ENCODE assay signal across 11 mouse cellular contexts in the genomic region with DNA sequence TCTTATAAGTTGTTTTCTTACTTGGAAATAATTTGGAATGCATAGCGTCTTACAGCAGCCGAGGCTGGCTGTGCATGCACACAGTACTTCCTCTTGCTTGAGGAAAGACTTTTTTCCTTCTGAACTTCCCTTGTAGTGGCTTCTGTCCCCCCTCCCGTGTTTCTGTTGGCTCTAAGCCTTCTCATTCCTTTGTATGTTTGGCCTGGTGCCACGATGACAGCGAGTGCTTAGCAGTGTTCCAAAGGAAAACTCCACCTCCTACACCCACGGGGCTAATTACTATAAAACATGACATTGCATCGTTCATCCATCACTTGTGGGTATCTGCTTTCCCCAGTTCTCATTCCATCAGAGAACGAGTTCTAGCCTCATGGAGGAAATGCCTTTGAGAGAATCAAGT. TPM values are rescaled to one million over a fixed set of nuclear protein-coding genes. Genes with fewer than 3 reads are reported as not detected.
DNase-seq lines count a peak whose midpoint lies in the region; ATAC-seq lines count a peak whose summit lies in the region.
"Had no signal": no experiment of that assay in that cellular context is flagged by ENCODE, and none has a peak within 500 bp of the region (broad histone marks: within the 10 kb centered on the region; RNA-seq: fewer than 3 reads in every experiment).

A gene (plus strand): TSS at position 313 of the 400 bp plus-strand sequence.

- no peak within 1 kb of the TSS for H3K9ac ChIP-seq in embryonic facial prominence, embryonic 14.5 days (ENCODE audit: low read depth, low read length)
- H3K9ac ChIP-seq: liver, embryonic 13.5 days had no signal

- ATAC-seq in embryonic facial prominence, embryonic 14.5 days (ENCODE audit: low read depth): peak; percentile 72; the same call in 1 of the 2 replicates

- no peaks in the 10 kb centered on the region for H3K27me3 ChIP-seq in embryonic facial prominence, embryonic 14.5 days (replicated peaks; ENCODE audit: control insufficient read depth, insufficient read depth, low read length)
- H3K27me3 ChIP-seq in embryonic facial prominence, embryonic 10.5 days (replicated peaks; ENCODE audit: low read depth, poor library complexity, severe bottlenecking): no peaks in the 10 kb centered on the region
- H3K27me3 ChIP-seq: CH12.LX; liver, embryonic 13.5 days had no signal

- 16% methylated on average over 8 of the region's 8 CpGs for WGBS in embryonic facial prominence, embryonic 14.5 days
- WGBS in embryonic facial prominence, embryonic 10.5 days: 71% methylated on average over 8 of the region's 8 CpGs

- no peak within 1 kb of the TSS for H3K27ac ChIP-seq in embryonic facial prominence, embryonic 14.5 days (replicated peaks; ENCODE audit: low read depth, low read length)
- H3K27ac ChIP-seq in embryonic facial prominence, embryonic 10.5 days (replicated peaks): no peak within 1 kb of the TSS
- H3K27ac ChIP-seq: liver, embryonic 13.5 days had no signal

- H3K36me3 ChIP-seq in embryonic facial prominence, embryonic 14.5 days (ENCODE audit: control insufficient read depth, insufficient read depth, low read length): no peaks in the 10 kb centered on the region
- no peaks in the 10 kb centered on the region for H3K36me3 ChIP-seq in embryonic facial prominence, embryonic 10.5 days (replicated peaks)
- H3K36me3 ChIP-seq: liver, embryonic 13.5 days had no signal

- 0 out of 2 replicates have a peak, but pooled peaks cover 3% of the 10 kb centered on the region for H3K4me1 ChIP-seq in embryonic facial prominence, embryonic 14.5 days (ENCODE audit: control insufficient read depth, insufficient read depth, low read length)
- no peaks in the 10 kb centered on the region for H3K4me1 ChIP-seq in embryonic facial prominence, embryonic 10.5 days
- H3K4me1 ChIP-seq: liver, embryonic 13.5 days had no signal

- H3K4me3 ChIP-seq in embryonic facial prominence, embryonic 14.5 days (ENCODE audit: low read depth, low read length): no peak within 1 kb of the TSS
- no peak within 1 kb of the TSS for H3K4me3 ChIP-seq in embryonic facial prominence, embryonic 10.5 days
- H3K4me3 ChIP-seq: liver, embryonic 13.5 days had no signal

- H3K9me3 ChIP-seq in embryonic facial prominence, embryonic 14.5 days (ENCODE audit: control insufficient read depth, low read length): no peaks in the 10 kb centered on the region
- H3K9me3 ChIP-seq in embryonic facial prominence, embryonic 10.5 days: no peaks in the 10 kb centered on the region
- H3K9me3 ChIP-seq: liver, embryonic 13.5 days had no signal

- peak; percentile 91 for DNase-seq in embryonic facial prominence, embryonic 14.5 days (ENCODE audit: low spot score)
- DNase-seq in embryonic facial prominence, embryonic 10.5 days (ENCODE audit: low spot score): no peak
- DNase-seq in adrenal gland, adult (ENCODE audit: inconsistent age in 2 of 2, low spot score in 1 of 2): peak; percentile 77 to 90
- DNase-seq in heart, adult 11 months: peak; percentile 99
- DNase-seq in kidney, adult 8-10 months: peak; percentile 70 to 78
- DNase-seq in lung, postnatal 14 days: peak; percentile 79
- DNase-seq in natural killer cell, adult 2 months (ENCODE audit: low spot score in 2 of 2): no peak
- no peak for DNase-seq in T-cell, adult 2 months (ENCODE audit: low spot score)
- DNase-seq: liver, embryonic 13.5 days had no signal

- H3K4me2 ChIP-seq in embryonic facial prominence, embryonic 14.5 days (ENCODE audit: low read depth, low read length): no peak within 1 kb of the TSS
- H3K4me2 ChIP-seq: liver, embryonic 13.5 days had no signal

RNA-seq across cellular contexts. Expression of the gene that starts here (rescaled TPM):
- polyA plus RNA-seq in embryonic facial prominence, embryonic 14.5 days (2014; fragmentation: Nextera tagmentation; extraction: Ambion mirVana): 0.18 and 0.29 TPM in 2 replicates
- not detected in 2 replicates for polyA plus RNA-seq in embryonic facial prominence, embryonic 10.5 days (2016; fragmentation: Nextera tagmentation; extraction: Ambion mirVana)
- polyA plus RNA-seq: embryonic facial prominence, embryonic 11.5 days; liver, embryonic 13.5 days had no signal

Comparison
In these comparisons a context has a peak if more than half of its experiments do, and no peak if none do; other contexts are left out.
1. Peak in DNase-seq and ATAC-seq in embryonic facial prominence, embryonic 14.5 days; RNA of the gene not detected or under 1 TPM.
2. DNase-seq: peak in adrenal gland, adult (2 of 2), heart, adult 11 months (single experiment), kidney, adult 8-10 months (2 of 2) and lung, postnatal 14 days (single experiment); none in embryonic facial prominence, embryonic 10.5 days (single experiment), natural killer cell, adult 2 months (0 of 2) and T-cell, adult 2 months (single experiment).